Mouse (Mus musculus) stomach, embryonic 15.5 days (tissue): ENCODE results near the gene Vkorc1. TPM values are rescaled to one million over a fixed set of nuclear protein-coding genes. Genes with fewer than 3 reads are reported as not detected.
A peak's percentile ranks its signal among the peaks of the same experiment; 100 is the strongest.
"Not testable (repeated sequence)": the region's sequence is repeated elsewhere in the genome, so short reads cannot be mapped to it uniquely, and the experiment has no call there.

Experiments
- ATAC-seq: fragments of 200-750 bp; cut with Nextera tagmentation; 2 replicates; pipeline ENCODE4 v1.8.0; 2017; ENCODE audit warnings: low read depth, moderate number of reproducible peaks, moderate TSS enrichment; ENCODE audit not compliant: insufficient read depth, low FRiP score
- H3K27ac ChIP-seq: fragments of 300-500 bp; sonication (generic); 2 replicates; pipeline ENCODE4 v1.5.1; 2015; ENCODE audit warnings: mild to moderate bottlenecking, inconsistent platforms
- H3K27me3 ChIP-seq: fragments of 300-500 bp; sonication (generic); replicated peaks from 2 replicates; pipeline ENCODE4 v1.6.1; 2015; ENCODE audit warnings: inconsistent platforms
- H3K36me3 ChIP-seq: fragments of 300-500 bp; sonication (generic); 2 replicates; pipeline ENCODE4 v1.6.1; 2015; ENCODE audit warnings: inconsistent platforms
- H3K4me1 ChIP-seq: fragments of 300-500 bp; sonication (generic); 2 replicates; pipeline ENCODE4 v1.6.1; 2015; ENCODE audit warnings: inconsistent platforms
- H3K4me2 ChIP-seq: fragments of 300-500 bp; sonication (generic); 2 replicates; pipeline ENCODE4 v1.6.1; 2015; ENCODE audit warnings: mild to moderate bottlenecking, inconsistent platforms
- H3K4me3 ChIP-seq: fragments of 300-500 bp; sonication (generic); replicated peaks from 2 replicates; pipeline ENCODE4 v1.5.1; 2015; ENCODE audit warnings: inconsistent platforms
- H3K9ac ChIP-seq: fragments of 300-500 bp; sonication (generic); 2 replicates; pipeline ENCODE4 v1.6.1; 2015; ENCODE audit warnings: inconsistent platforms
- H3K9me3 ChIP-seq: fragments of 300-500 bp; sonication (generic); 2 replicates; pipeline ENCODE4 v1.6.1; 2016; ENCODE audit warnings: inconsistent platforms
- WGBS: fragments of 180-500 bp; shearing (Covaris S2); methylation state at CpG from one replicate; pipeline ENCODE4 v1.1.7; 2015; 5-methylcytosine and 5-hydroxymethylcytosine counted together
- polyA plus RNA-seq: library from polyadenylated mRNA; unstranded; fragments of >200 nt; fragmentation: Nextera tagmentation; extraction: Ambion mirVana; gene quantifications from 2 replicates; pipeline ENCODE4 v1.2.1, GENCODE M21; 2015

Vkorc1 gene
- polyA plus RNA-seq, result 186 and 190 TPM in 2 replicates

DNA sequence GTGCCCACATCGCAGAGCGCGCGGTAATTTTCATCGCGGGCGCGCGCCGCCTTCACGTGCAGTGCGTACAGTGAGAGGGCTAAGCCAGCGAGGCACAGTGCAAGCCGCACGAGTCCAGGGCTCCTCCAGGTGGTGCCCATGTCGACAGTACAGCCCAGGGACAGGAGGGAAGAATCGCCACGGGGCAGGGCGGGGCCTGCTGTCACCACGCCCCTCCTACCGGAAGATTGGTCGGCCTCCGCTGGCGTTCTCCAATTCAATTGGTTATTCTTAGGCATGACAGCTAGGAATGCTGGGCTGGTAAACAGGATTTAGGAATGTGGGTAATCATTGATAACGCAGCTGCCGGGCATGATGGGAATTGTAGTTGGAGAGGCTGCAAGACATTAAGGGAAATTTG, at the start of gene Vkorc1, which contains the start of gene Gm21974:
Gene Vkorc1 (minus strand): TSS at position 176 of the 400 bp plus-strand sequence.
Gene Gm21974 (minus strand): TSS at position 13 of the 400 bp plus-strand sequence.
- Histone ChIP-seq H3K4me3 (peak within 1 kb of the TSS; percentile 74), H3K27me3 (no peaks in the 10 kb centered on the region), H3K36me3 (peaks cover 13% of the 10 kb centered on the region), H3K9me3 (no peaks in the 10 kb centered on the region), H3K27ac (peak within 1 kb of the TSS; percentile 88), H3K4me2 (peak within 1 kb of the TSS; percentile 85), H3K9ac (peak within 1 kb of the TSS; percentile 61), H3K4me1 (peaks cover 12% of the 10 kb centered on the region)
- under 1% methylated on average over 26 of the region's 26 CpGs for WGBS
- peak; percentile 95 for ATAC-seq

GRCm38 (mm10) chr7:127944614-127945013, 49.2 kb upstream of the Vkorc1 start:
- H3K9ac ChIP-seq, result no peak overlapping the region
- H3K27ac ChIP-seq, result no peak overlapping the region
- H3K27me3 ChIP-seq, result peaks cover 29% of the 10 kb centered on the region
- no peaks in the 10 kb centered on the region for H3K36me3 ChIP-seq
- H3K9me3 ChIP-seq, result no peaks in the 10 kb centered on the region
- 12% methylated on average over 23 of the region's 23 CpGs for WGBS
- peak overlapping the region; percentile 38 for H3K4me2 ChIP-seq
- no peak overlapping the region for H3K4me3 ChIP-seq
- peaks cover 7% of the 10 kb centered on the region for H3K4me1 ChIP-seq
- ATAC-seq, result 0 out of 2 replicates have a peak, but pooled peaks have one; percentile 24

DNA sequence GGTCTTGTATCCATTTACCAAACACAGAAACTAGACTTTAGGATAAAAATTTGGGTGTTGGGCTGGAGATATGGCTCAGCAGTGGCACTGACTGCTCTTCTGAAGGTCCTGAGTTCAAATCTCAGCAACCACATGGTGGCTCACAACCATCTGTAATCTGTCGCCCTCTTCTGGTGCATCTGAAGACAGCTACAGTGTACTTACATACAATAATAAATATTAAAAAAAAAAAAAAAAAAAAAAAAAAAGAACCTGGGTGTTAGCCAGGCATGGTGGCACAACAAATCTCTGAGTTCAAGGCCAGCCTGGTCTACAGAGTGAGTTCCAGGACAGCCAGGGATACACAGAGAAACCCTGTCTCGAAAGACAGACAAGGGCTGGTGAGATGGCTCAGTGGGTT, 46.7 kb upstream of the Vkorc1 start:
- not testable (repeated sequence) for H3K4me3 ChIP-seq, H3K4me1 ChIP-seq, H3K27ac ChIP-seq, H3K36me3 ChIP-seq, H3K9me3 ChIP-seq, H3K4me2 ChIP-seq, ATAC-seq, H3K9ac ChIP-seq
- WGBS, result 49% methylated on average over 2 of the region's 2 CpGs
- peaks cover 29% of the 10 kb centered on the region for H3K27me3 ChIP-seq

- ATAC-seq, result no peak
- H3K4me2 ChIP-seq, result peak overlapping the region; percentile 96
- H3K36me3 ChIP-seq, result no peaks in the 10 kb centered on the region
- peaks cover 26% of the 10 kb centered on the region for H3K4me1 ChIP-seq
- H3K4me3 ChIP-seq, result peak overlapping the region; percentile 65
- H3K27ac ChIP-seq, result peak overlapping the region; percentile 85; the same call in 1 of the 2 replicates
- H3K9me3 ChIP-seq, result no peaks in the 10 kb centered on the region
- peak overlapping the region; percentile 67 for H3K9ac ChIP-seq
- 52% methylated on average over 18 of the region's 18 CpGs for WGBS
- no peaks in the 10 kb centered on the region for H3K27me3 ChIP-seq
Measured at GRCm38 (mm10) chr7:127936216-127936884, 40.9 kb upstream of the Vkorc1 start.

DNA sequence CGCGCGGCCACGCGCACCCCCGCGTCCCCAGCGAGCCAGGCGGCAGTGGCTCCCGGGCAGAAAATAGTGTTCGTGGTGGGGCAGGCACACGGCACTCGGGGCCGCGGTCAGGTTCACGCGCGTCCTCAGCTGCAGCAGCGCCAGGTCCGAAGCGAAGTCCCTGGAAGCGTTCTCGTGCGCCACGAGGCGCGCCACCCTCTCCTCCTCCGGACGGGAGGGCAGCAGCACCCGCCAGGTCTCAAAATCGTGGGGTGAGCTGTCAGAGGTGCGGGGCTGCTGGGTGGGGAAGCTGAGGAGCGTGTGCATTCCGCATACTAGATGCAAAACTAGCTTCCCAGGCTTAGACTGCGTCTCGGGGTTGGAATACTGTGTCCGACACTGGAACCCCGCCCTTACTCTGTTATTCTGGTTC, 40.3 kb upstream of the Vkorc1 start:
- peak; percentile 8; the same call in 1 of the 2 replicates for ATAC-seq

DNA sequence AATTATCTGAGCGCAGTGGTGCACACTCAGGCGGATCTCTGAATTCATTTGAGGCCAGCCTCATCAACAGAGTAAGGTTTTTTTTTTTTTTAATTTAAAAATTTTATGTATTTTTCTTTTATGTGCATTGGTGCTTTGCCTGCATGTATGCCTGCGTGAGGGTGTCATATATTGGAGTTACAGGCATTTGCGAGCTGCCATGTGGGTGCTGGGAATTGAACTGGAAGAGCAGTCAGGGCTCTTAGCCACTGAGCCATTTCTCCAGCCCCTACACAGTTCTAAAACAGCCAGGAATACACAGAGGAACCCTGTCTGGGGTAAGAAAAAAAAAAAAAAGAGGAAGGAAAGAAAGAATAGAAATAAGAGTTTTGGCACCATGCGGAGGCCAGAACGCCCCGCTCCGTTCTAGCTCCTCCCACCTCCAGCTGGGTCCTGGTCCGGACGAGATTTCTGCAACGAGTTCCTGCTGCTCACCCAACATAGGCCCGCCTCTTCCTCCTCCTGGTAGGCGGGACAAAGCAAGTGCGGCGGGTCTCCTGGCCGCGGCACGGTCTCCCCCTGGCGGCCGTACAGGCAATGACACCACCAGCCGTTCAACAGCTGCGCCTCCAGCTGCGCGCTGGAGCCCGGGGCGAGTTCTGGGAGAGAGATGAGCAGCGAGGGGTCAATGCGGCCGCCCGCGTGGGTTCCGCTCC, 39.8 kb upstream of the Vkorc1 start:
- H3K4me3 ChIP-seq, result peak overlapping the region; percentile 65
- no peaks in the 10 kb centered on the region for H3K9me3 ChIP-seq
- H3K4me1 ChIP-seq, result peaks cover 29% of the 10 kb centered on the region
- 6% methylated on average over 32 of the region's 32 CpGs for WGBS
- no peaks in the 10 kb centered on the region for H3K36me3 ChIP-seq
- ATAC-seq, result peak; percentile 90
- peak overlapping the region; percentile 85 for H3K27ac ChIP-seq
- H3K9ac ChIP-seq, result peak overlapping the region; percentile 67
- no peaks in the 10 kb centered on the region for H3K27me3 ChIP-seq
- H3K4me2 ChIP-seq, result peak overlapping the region; percentile 96

More for the DNA sequence above, 40.3 kb upstream of the Vkorc1 start:
- H3K9me3 ChIP-seq, result no peaks in the 10 kb centered on the region
- H3K27me3 ChIP-seq, result no peaks in the 10 kb centered on the region
- H3K9ac ChIP-seq, result peak overlapping the region; percentile 67
- WGBS, result under 1% methylated on average over 38 of the region's 38 CpGs
- no peaks in the 10 kb centered on the region for H3K36me3 ChIP-seq
- H3K4me1 ChIP-seq, result peaks cover 29% of the 10 kb centered on the region
- H3K27ac ChIP-seq, result peak overlapping the region; percentile 85
- H3K4me3 ChIP-seq, result peak overlapping the region; percentile 65
- H3K4me2 ChIP-seq, result peak overlapping the region; percentile 96

DNA sequence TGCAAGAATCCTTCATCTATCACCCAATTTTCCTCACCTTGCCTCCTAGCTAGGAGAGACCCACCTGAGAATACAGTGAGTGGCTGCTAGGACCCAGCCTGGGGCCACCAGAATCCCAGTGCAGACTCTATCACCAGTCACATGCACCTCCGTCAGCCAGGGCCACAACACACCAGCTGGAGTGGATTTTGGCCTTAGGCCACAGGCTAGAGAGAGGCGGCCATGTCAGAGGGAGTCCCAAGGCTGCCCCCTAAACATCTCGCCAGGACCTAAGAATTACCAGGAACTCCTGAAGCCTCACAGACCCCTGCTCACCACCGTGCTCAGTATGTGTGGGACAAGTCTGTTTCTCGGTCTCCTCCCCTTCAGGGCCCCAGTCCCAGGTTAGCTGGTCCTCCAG, 38.7 kb upstream of the Vkorc1 start:
- 84% methylated on average over 5 of the region's 5 CpGs for WGBS

DNA sequence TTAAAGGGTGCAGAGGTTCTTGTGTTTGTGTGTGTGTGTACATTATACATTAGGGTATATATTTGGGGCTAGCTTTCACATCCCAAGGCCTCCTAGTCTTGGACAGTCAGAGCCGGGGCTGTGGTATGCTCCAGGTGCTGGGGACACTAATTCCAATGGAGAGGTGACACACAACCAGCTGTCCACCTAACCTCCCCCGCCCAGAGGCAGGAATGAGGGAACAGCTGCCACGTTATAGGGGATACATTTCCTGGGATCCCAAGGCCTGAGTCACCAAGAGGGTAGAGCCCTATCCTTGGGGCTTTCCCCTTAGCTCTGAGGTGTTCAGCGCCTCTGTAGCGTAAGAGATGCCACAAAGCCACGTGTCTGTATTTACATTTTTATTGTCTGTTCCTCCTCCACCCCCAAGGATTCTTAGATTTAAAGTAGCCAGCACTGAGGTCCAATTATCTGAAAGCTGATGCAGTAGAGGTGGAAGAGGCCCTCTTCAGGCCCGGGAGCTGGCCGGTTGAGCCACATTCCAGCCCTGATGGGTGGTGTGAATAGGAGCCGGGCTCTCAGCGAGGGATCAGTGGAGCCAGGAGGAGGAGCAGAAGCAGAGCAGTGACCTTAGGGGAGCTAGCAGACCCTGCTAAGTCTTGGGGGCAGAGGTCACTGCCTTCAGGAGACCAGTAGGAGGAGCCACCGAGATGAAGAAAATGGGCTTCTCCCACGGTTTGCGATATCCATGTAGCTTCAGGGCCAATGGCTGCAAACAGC, 37.0 kb upstream of the Vkorc1 start:
- no peaks in the 10 kb centered on the region for H3K36me3 ChIP-seq
- H3K9ac ChIP-seq, result no peak overlapping the region
- H3K4me1 ChIP-seq, result peaks cover 35% of the 10 kb centered on the region
- peak overlapping the region; percentile 95 for H3K27ac ChIP-seq
- no peaks in the 10 kb centered on the region for H3K9me3 ChIP-seq
- peak overlapping the region; percentile 22 for H3K4me2 ChIP-seq
- ATAC-seq, result peak; percentile 29
- no peak overlapping the region for H3K4me3 ChIP-seq
- 26% methylated on average over 13 of the region's 13 CpGs for WGBS
- no peaks in the 10 kb centered on the region for H3K27me3 ChIP-seq

More for the DNA sequence above, 38.7 kb upstream of the Vkorc1 start:
- Histone ChIP-seq H3K27me3 (no peaks in the 10 kb centered on the region), H3K9me3 (no peaks in the 10 kb centered on the region), H3K27ac (no peak overlapping the region), H3K4me1 (peaks cover 29% of the 10 kb centered on the region), H3K9ac (no peak overlapping the region), H3K4me3 (no peak overlapping the region), H3K4me2 (no peak overlapping the region), H3K36me3 (no peaks in the 10 kb centered on the region)
- no peak for ATAC-seq

DNA sequence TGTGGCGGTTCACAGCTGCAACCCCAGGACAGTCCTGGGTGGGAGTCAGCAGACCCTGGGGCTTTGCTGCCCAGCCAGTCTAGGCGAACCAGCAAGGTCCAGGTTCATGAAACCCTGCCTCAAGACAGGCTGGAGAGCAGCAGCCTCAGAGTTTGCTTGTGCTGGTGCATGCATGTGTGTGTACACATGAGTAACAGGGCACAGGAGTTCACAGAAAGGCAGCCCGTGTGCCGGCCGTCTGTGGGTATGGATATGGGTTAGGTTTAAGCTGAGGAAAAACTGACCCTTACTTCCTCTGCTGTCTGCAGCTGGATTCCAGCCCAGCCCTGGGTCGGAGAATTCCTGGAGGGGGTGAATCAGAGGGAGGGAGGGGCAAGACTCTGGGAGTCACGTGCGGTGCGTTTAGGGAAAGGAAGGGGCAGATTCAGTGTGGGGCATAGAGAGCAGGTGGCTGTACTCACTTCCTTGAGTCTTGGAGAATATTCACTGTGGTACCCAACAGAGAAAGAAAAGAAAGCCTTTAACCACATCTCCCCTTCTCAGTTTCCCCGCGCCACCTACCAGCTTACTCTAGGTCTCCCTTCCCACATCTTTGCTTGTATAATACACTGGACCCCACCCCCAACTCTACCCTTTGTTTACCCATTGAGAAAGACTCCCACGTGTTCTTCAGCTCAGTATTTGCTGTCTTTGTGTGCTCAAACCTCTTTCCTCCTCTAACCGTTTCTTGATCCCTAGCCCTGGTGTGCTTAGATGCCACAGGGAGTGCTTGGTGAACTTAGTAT, 36.1 kb upstream of the Vkorc1 start:
- Histone ChIP-seq H3K27ac (peak overlapping the region; percentile 95), H3K27me3 (no peaks in the 10 kb centered on the region), H3K4me2 (peak overlapping the region; percentile 19), H3K36me3 (no peaks in the 10 kb centered on the region; the same call in 1 of the 2 replicates), H3K4me1 (peaks cover 40% of the 10 kb centered on the region), H3K9ac (no peak overlapping the region), H3K9me3 (no peaks in the 10 kb centered on the region), H3K4me3 (0 out of 2 replicates have a peak overlapping the region, but pooled peaks have one; percentile 9)
- peak; percentile 12 for ATAC-seq
- whole genome bisulfite sequencing, result 23% methylated on average over 13 of the region's 13 CpGs

DNA sequence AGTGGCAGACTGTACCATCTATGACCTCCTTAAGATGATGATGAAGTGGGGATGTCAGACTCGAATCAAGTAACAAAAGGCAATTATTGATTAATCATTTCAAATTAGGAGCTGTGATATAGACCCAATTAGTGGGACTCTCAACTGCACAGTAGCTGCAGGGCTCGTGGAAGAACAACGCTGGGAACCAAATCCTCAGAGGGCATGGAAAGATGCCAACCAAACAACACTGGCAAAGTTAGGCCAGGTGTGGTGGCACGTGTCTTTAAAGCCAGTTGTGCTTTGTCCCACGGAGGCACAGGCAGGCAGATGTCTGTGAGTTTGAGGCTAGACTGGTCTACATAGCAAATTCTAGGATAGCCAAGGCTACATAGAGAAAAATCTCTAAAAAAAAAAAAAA, 35.2 kb upstream of the Vkorc1 start:
- H3K4me2 ChIP-seq, result peak overlapping the region; percentile 51; the same call in 1 of the 2 replicates
- no peaks in the 10 kb centered on the region for H3K9me3 ChIP-seq
- peak overlapping the region; percentile 47; the same call in 1 of the 2 replicates for H3K4me3 ChIP-seq
- ATAC-seq, result no peak
- H3K36me3 ChIP-seq, result peaks cover 4% of the 10 kb centered on the region; the same call in 1 of the 2 replicates
- peak overlapping the region; percentile 95 for H3K27ac ChIP-seq
- WGBS, result 69% methylated on average over 5 of the region's 5 CpGs
- H3K4me1 ChIP-seq, result peaks cover 44% of the 10 kb centered on the region
- H3K9ac ChIP-seq, result no peak overlapping the region
- H3K27me3 ChIP-seq, result no peaks in the 10 kb centered on the region

DNA sequence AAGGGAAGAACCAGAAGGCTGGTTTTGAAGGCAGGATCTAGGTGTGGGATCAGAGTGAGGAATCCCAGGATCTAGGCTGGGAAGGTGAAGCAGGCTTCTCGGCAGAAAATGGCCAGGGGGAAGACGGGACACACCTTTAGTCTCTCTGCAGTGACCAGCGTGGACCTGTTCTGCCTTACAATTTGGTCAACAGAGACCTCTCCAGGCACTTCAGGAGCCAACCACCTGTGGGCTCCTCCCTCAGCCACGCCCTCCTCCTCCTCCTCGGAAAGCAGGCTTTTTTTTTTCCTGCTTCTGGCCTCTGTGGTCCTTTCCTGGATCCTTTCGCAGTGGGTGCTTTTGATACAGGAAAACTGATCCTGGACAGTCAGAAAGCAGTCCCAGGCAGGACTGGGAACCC, 34.5 kb upstream of the Vkorc1 start, which contains the start of gene Prss8:
Gene Prss8 (minus strand): TSS at position 182 of the 400 bp plus-strand sequence.
- peak; percentile 47; the same call in 1 of the 2 replicates for ATAC-seq
- peaks cover 42% of the 10 kb centered on the region for H3K4me1 ChIP-seq
- WGBS, result 17% methylated on average over 6 of the region's 6 CpGs

More for the DNA sequence above, 34.5 kb upstream of the Vkorc1 start, which contains the start of gene Prss8:
- Histone ChIP-seq H3K9me3 (no peaks in the 10 kb centered on the region), H3K4me2 (peak within 1 kb of the TSS; percentile 51), H3K36me3 (peaks cover 8% of the 10 kb centered on the region; the same call in 1 of the 2 replicates), H3K27ac (peak within 1 kb of the TSS; percentile 95), H3K27me3 (no peaks in the 10 kb centered on the region), H3K4me3 (peak within 1 kb of the TSS; percentile 47), H3K9ac (peak within 1 kb of the TSS; percentile 46)
